15 mouse cellular contexts compared by ENCODE assay signal in genomic region chr2:6164606-6165290, GRCm38 (mm10). TPM values are rescaled to one million over a fixed set of nuclear protein-coding genes. Genes with fewer than 3 reads are reported as not detected.
DNase-seq lines count a peak whose midpoint lies in the region; ATAC-seq and TF ChIP-seq lines count a peak whose summit lies in the region.
"Had no signal": no experiment of that assay in that cellular context is flagged by ENCODE, and none has a peak within 500 bp of the region (broad histone marks: within the 10 kb centered on the region; RNA-seq: fewer than 3 reads in every experiment).

No protein-coding gene starts in this region.

- no peak for ATAC-seq in kidney, embryonic 16.5 days (ENCODE audit: low FRiP score, low TSS enrichment)
- ATAC-seq in midbrain, embryonic 14.5 days (ENCODE audit: low FRiP score, low TSS enrichment), result no peak
- ATAC-seq in midbrain, postnatal 0 days (ENCODE audit: low FRiP score), result no peak
- ATAC-seq in limb, embryonic 13.5 days (ENCODE audit: low FRiP score, low read depth), result no peak
- ATAC-seq in activated CD4-positive, CD25-positive, alpha-beta regulatory T cell, adult 4 months, result no peak
- ATAC-seq: hindbrain, embryonic 16.5 days had no signal

- peak overlapping the region; percentile 37 for H3K4me2 ChIP-seq in kidney, embryonic 16.5 days (replicated peaks; ENCODE audit: low read depth, low read length)
- no peak overlapping the region for H3K4me2 ChIP-seq in midbrain, embryonic 14.5 days (ENCODE audit: low read length)
- no peak overlapping the region for H3K4me2 ChIP-seq in midbrain, postnatal 0 days (ENCODE audit: low read depth, low read length, poor library complexity, severe bottlenecking)
- H3K4me2 ChIP-seq in limb, embryonic 13.5 days (replicated peaks), result peak overlapping the region; percentile 21; the same call in 1 of the 2 replicates
- H3K4me2 ChIP-seq: forebrain, embryonic 12.5 days; midbrain, embryonic 11.5 days had no signal

- no peaks in the 10 kb centered on the region for H3K9me3 ChIP-seq in kidney, embryonic 16.5 days (ENCODE audit: low read length)
- H3K9me3 ChIP-seq in midbrain, embryonic 14.5 days (ENCODE audit: control insufficient read depth, low read length), result no peaks in the 10 kb centered on the region
- H3K9me3 ChIP-seq in midbrain, postnatal 0 days (ENCODE audit: low read length), result no peaks in the 10 kb centered on the region
- H3K9me3 ChIP-seq in limb, embryonic 13.5 days, result no peaks in the 10 kb centered on the region
- H3K9me3 ChIP-seq: forebrain, embryonic 12.5 days; G1E had no signal

- H3K27me3 ChIP-seq in kidney, embryonic 16.5 days (ENCODE audit: insufficient read depth, low read length), result no peaks in the 10 kb centered on the region
- H3K27me3 ChIP-seq in midbrain, embryonic 14.5 days (ENCODE audit: control insufficient read depth, insufficient read depth, low read length), result no peaks in the 10 kb centered on the region
- no peaks in the 10 kb centered on the region for H3K27me3 ChIP-seq in midbrain, postnatal 0 days (ENCODE audit: insufficient read depth, low read length)
- no peaks in the 10 kb centered on the region for H3K27me3 ChIP-seq in limb, embryonic 13.5 days
- H3K27me3 ChIP-seq: forebrain, embryonic 12.5 days had no signal

- 22% methylated on average over 16 of the region's 16 CpGs for WGBS in kidney, embryonic 16.5 days
- WGBS in midbrain, embryonic 14.5 days, result 75% methylated on average over 16 of the region's 16 CpGs
- 70% methylated on average over 16 of the region's 16 CpGs for WGBS in midbrain, postnatal 0 days
- 43% methylated on average over 16 of the region's 16 CpGs for WGBS in limb, embryonic 13.5 days

- H3K4me3 ChIP-seq in kidney, embryonic 16.5 days (ENCODE audit: low read length), result no peak overlapping the region
- H3K4me3 ChIP-seq in midbrain, embryonic 14.5 days (replicated peaks; ENCODE audit: low read depth, low read length), result no peak overlapping the region
- no peak overlapping the region for H3K4me3 ChIP-seq in midbrain, postnatal 0 days (ENCODE audit: low read depth, low read length)
- no peak overlapping the region for H3K4me3 ChIP-seq in limb, embryonic 13.5 days
- H3K4me3 ChIP-seq: forebrain, embryonic 12.5 days had no signal

- no peak for DNase-seq in kidney, postnatal 36 days
- peak; percentile 13 for DNase-seq in midbrain, embryonic 14.5 days
- no peak for DNase-seq in midbrain, postnatal 0 days (ENCODE audit: low spot score)
- no peak for DNase-seq in right cerebral cortex, postnatal 14 days
- DNase-seq: cerebellum, adult 9-11 months; gastrocnemius, postnatal 14 days; kidney, adult 2 months; lung, postnatal 4 days had no signal

- no peak overlapping the region for H3K9ac ChIP-seq in kidney, embryonic 16.5 days (replicated peaks; ENCODE audit: low read length)
- H3K9ac ChIP-seq in midbrain, embryonic 14.5 days (replicated peaks; ENCODE audit: low read length), result no peak overlapping the region
- H3K9ac ChIP-seq in midbrain, postnatal 0 days (replicated peaks; ENCODE audit: low read length, poor library complexity, severe bottlenecking), result no peak overlapping the region
- no peak overlapping the region for H3K9ac ChIP-seq in limb, embryonic 13.5 days
- H3K9ac ChIP-seq: forebrain, embryonic 12.5 days had no signal

- TF ChIP-seq CTCF in midbrain, postnatal 0 days (IDR thresholded peaks at IDR 0.05), result no peak

- H3K27ac ChIP-seq in kidney, embryonic 16.5 days (ENCODE audit: low read length), result no peak overlapping the region
- no peak overlapping the region for H3K27ac ChIP-seq in midbrain, embryonic 14.5 days (replicated peaks; ENCODE audit: low read depth, low read length)
- no peak overlapping the region for H3K27ac ChIP-seq in midbrain, postnatal 0 days (ENCODE audit: low read depth, low read length)
- no peak overlapping the region for H3K27ac ChIP-seq in limb, embryonic 13.5 days
- H3K27ac ChIP-seq: forebrain, embryonic 12.5 days had no signal

- peaks cover 42% of the 10 kb centered on the region for H3K4me1 ChIP-seq in kidney, embryonic 16.5 days (ENCODE audit: insufficient read depth, low read length)
- no peaks in the 10 kb centered on the region for H3K4me1 ChIP-seq in midbrain, embryonic 14.5 days (ENCODE audit: control insufficient read depth, insufficient read depth, low read length)
- no peaks in the 10 kb centered on the region for H3K4me1 ChIP-seq in midbrain, postnatal 0 days (ENCODE audit: insufficient read depth, low read length)
- peaks cover 32% of the 10 kb centered on the region for H3K4me1 ChIP-seq in limb, embryonic 13.5 days
- H3K4me1 ChIP-seq: forebrain, embryonic 12.5 days had no signal

- H3K36me3 ChIP-seq in kidney, embryonic 16.5 days (ENCODE audit: insufficient read depth, low read length), result no peaks in the 10 kb centered on the region
- no peaks in the 10 kb centered on the region for H3K36me3 ChIP-seq in midbrain, embryonic 14.5 days (ENCODE audit: control insufficient read depth, insufficient read depth, low read length)
- H3K36me3 ChIP-seq in midbrain, postnatal 0 days (ENCODE audit: insufficient read depth, low read length), result no peaks in the 10 kb centered on the region
- H3K36me3 ChIP-seq in limb, embryonic 13.5 days, result no peaks in the 10 kb centered on the region
- H3K36me3 ChIP-seq: forebrain, embryonic 12.5 days; G1E had no signal

RNA-seq across cellular contexts. Expression of gene Proser2, which starts 34.7 kb away (rescaled TPM):
- polyA plus RNA-seq in kidney, embryonic 16.5 days (2015; fragmentation: Nextera tagmentation; extraction: Ambion mirVana), result 14.1 TPM in 2 replicates
- polyA plus RNA-seq in midbrain, embryonic 14.5 days (2014; fragmentation: Nextera tagmentation; extraction: Ambion mirVana), result 4.0 and 4.1 TPM in 2 replicates
- total RNA-seq in midbrain, postnatal 0 days (2014; rRNA removed), result 7.0 and 7.1 TPM in 2 replicates
- polyA plus RNA-seq in midbrain, postnatal 0 days (2015; fragmentation: Nextera tagmentation; extraction: Ambion mirVana), result 7.2 and 7.4 TPM in 2 replicates
- 6.8 and 8.8 TPM in 2 replicates for polyA plus RNA-seq in limb, embryonic 13.5 days (2015; fragmentation: Nextera tagmentation; extraction: Ambion mirVana)
- polyA plus RNA-seq in activated CD4-positive, CD25-positive, alpha-beta regulatory T cell, adult 4 months (2017; shearing (Covaris generic)), result not detected
- polyA plus RNA-seq: G1E had no signal

RNA-seq across cellular contexts. Expression of gene Echdc3, which starts 48.1 kb away (rescaled TPM):
- polyA plus RNA-seq in kidney, embryonic 16.5 days (2015; fragmentation: Nextera tagmentation; extraction: Ambion mirVana), result 9.9 and 10.6 TPM in 2 replicates
- 0.70 and 1.4 TPM in 2 replicates for polyA plus RNA-seq in midbrain, embryonic 14.5 days (2014; fragmentation: Nextera tagmentation; extraction: Ambion mirVana)
- total RNA-seq in midbrain, postnatal 0 days (2014; rRNA removed), result 1.5 and 2.3 TPM in 2 replicates
- polyA plus RNA-seq in midbrain, postnatal 0 days (2015; fragmentation: Nextera tagmentation; extraction: Ambion mirVana), result 0.90 and 1.0 TPM in 2 replicates
- polyA plus RNA-seq in limb, embryonic 13.5 days (2015; fragmentation: Nextera tagmentation; extraction: Ambion mirVana), result 4.3 and 5.4 TPM in 2 replicates
- polyA plus RNA-seq in activated CD4-positive, CD25-positive, alpha-beta regulatory T cell, adult 4 months (2017; shearing (Covaris generic)), result not detected
- polyA plus RNA-seq: G1E had no signal

Comparison
In these comparisons a context has a peak if more than half of its experiments do, and no peak if none do; other contexts are left out.
1. H3K4me2 ChIP-seq: peak in kidney, embryonic 16.5 days (single experiment) and limb, embryonic 13.5 days (single experiment); none in midbrain, embryonic 14.5 days (single experiment) and midbrain, postnatal 0 days (single experiment).